Mouse (Mus musculus) erythroblast, embryonic 14.5 days (primary cell): ENCODE data around the gene Fbln1.

Source experiments
- GATA1 ChIP-seq: IDR thresholded peaks from 2 replicates; pipeline ENCODE4 v1.6.1; 2012; ENCODE audit warnings: low read length, inconsistent platforms, mixed read lengths
- TAL1 ChIP-seq: IDR thresholded peaks from 3 replicates; pipeline ENCODE4 v1.6.1; 2012; ENCODE audit warnings: low read length, inconsistent platforms, mixed read lengths

DNA sequence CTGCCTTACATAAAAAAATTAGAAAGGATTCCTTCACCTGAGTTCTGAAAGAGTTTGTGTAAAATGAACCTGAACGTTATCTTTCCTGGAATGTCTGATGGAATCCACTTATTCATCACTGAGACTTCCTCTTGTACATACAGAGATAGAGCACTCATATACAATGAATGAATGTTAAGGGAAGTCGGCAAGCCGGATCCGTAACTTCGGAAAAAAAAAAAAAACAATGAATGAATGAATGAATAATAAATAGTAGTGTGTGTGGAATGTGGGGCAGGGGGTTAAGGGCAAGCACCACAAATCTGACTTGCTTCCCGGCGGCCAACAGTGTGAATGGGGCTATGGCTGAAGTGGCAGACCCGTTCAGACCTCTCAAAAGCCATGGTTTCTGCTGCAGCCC is 28.2 kb upstream of the Fbln1 start:
- TF ChIP-seq TAL1 (no peak), GATA1 (no peak)
